Comparison of ENCODE assay signal across 15 mouse cellular contexts in genomic region chr17:16069334-16069733, GRCm38 (mm10).
"Had no signal": no experiment of that assay in that cellular context is flagged by ENCODE, and none has a peak within 500 bp of the region (broad histone marks: within the 10 kb centered on the region; RNA-seq: fewer than 3 reads in every experiment).

No protein-coding gene starts in this region.

- DNase-seq: kidney, adult 9 months; kidney, postnatal 4 days; liver; liver, embryonic 13.5 days; liver, postnatal 0 days; lung, postnatal 14 days; right cerebral cortex, postnatal 14 days; thymus, postnatal 36 days had no signal

- ATAC-seq: intestine, postnatal 0 days; liver, postnatal 0 days had no signal

- H3K4me1 ChIP-seq: liver, embryonic 13.5 days; lung, embryonic 15.5 days; megakaryocyte, embryonic 14.5 days; midbrain, embryonic 12.5 days had no signal

- H3K9me3 ChIP-seq: liver, embryonic 13.5 days; lung, embryonic 15.5 days; megakaryocyte, embryonic 14.5 days; midbrain, embryonic 12.5 days had no signal

- H3K4me3 ChIP-seq: left cerebral cortex, adult 2 months; liver, embryonic 13.5 days; lung, embryonic 15.5 days; megakaryocyte, embryonic 14.5 days; midbrain, embryonic 12.5 days had no signal

- H3K4me2 ChIP-seq: liver, embryonic 13.5 days; lung, embryonic 15.5 days; midbrain, embryonic 12.5 days had no signal

- H3K27me3 ChIP-seq: liver, embryonic 13.5 days; lung, embryonic 15.5 days; megakaryocyte, embryonic 14.5 days; midbrain, embryonic 12.5 days had no signal

- H3K27ac ChIP-seq: kidney, postnatal 0 days; left cerebral cortex, adult 2 months; liver, embryonic 13.5 days; lung, embryonic 15.5 days; macrophage; midbrain, embryonic 12.5 days had no signal

- H3K36me3 ChIP-seq: liver, embryonic 13.5 days; lung, embryonic 15.5 days; midbrain, embryonic 12.5 days had no signal

- H3K9ac ChIP-seq: liver, embryonic 13.5 days; liver, postnatal 0 days; lung, embryonic 15.5 days; midbrain, embryonic 12.5 days had no signal
